Mouse (Mus musculus): ENCODE results near the gene Igsf8. TPM values are rescaled to one million over a fixed set of nuclear protein-coding genes. Genes with fewer than 3 reads are reported as not detected.
"Not testable (repeated sequence)": the region's sequence is repeated elsewhere in the genome, so short reads cannot be mapped to it uniquely, and the experiment has no call there.

The Igsf8 gene
- 10 to 100 TPM; 24.9 to 39.2 TPM for total RNA-seq (2021)
- long read RNA-seq, experiment 1, transcript Igsf8-201 (7 exons, 2,278 nt) = major isoform, 103 of 117 reads
- long read RNA-seq, experiment 1, partial matches to known transcripts = 7 of 117 reads
- long read RNA-seq, experiment 1, other reads (novel, unspliced or antisense) = 7 of 117 reads
- long read RNA-seq, experiment 2, transcript Igsf8-201 (7 exons, 2,278 nt) = major isoform, 23 of 30 reads
- long read RNA-seq, experiment 2, partial matches to known transcripts = 1 of 30 reads
- long read RNA-seq, experiment 2, other reads (novel, unspliced or antisense) = 6 of 30 reads

DNA sequence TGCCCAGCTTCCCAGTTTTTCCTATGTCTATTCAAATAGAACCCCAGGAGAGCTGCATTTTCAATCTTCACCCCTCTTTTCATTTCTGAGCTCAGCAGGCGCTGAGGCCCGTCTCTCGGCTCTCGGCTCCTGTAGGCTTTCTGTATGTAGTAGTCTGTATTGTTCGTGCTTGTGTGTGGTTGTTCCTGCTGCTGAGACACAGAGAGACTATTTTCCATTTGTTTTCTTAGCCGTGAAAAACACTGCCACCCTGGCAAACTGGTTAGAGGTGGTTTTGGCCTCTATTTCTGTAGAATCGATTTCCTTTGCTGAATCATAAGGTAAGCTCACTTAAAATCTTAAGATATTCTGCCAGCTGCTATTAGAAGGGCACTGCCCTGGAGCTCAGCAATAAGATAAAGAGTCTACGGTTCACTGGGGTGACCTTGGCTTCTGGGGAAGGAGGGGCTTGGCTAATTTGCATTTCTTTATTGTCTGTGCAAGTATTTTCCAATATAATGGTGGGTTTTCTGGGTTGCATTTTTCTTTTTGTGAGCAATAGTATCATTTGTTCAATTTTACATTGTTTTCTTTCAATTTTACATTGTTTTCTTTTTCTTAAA lies at the start of gene Igsf8:
Igsf8 (plus strand) TSS at position 165 of the 602 bp plus-strand sequence.
- DNase-seq = no peak

DNA sequence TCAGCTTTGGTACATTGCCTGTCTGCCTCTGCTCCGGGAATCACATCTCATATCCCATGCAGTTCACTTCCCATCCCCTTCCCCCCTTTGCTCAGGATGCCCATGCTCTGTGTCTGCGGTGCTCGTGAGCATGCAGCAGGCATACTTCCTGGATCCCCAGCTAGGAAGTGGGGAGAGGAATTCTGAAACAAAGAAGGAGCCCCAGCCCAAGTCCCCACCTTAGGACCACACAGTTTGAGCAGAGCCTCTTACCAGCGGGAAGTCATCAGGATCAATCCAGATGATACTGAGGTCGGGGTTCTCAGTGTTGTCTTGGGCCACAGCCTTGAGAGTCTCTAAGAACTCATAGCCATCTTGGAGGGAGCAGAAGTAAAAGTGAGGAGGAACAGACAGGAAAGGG lies 48.7 kb upstream of the Igsf8 start:
- no peak for DNase-seq

DNA sequence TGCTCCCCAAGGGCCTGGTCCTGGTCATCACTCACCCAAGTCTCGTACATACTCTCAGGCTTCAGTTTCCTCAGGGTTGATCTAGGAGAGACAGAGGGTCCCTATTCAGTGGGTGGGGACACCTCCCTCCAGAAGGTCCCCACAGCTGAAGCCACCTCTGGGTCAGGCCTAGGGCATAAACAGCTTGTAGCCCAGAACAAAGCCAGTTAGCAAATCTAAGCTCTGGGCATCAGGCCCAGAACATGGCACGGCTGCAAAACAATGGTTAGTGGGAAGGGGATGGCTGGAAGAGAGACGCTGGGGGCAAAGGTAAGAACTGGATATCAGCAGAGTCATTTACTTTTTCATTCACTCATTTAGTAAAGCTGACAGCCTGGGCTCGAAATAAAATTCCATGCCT lies 47.7 kb upstream of the Igsf8 start:
- no peak for DNase-seq

DNA sequence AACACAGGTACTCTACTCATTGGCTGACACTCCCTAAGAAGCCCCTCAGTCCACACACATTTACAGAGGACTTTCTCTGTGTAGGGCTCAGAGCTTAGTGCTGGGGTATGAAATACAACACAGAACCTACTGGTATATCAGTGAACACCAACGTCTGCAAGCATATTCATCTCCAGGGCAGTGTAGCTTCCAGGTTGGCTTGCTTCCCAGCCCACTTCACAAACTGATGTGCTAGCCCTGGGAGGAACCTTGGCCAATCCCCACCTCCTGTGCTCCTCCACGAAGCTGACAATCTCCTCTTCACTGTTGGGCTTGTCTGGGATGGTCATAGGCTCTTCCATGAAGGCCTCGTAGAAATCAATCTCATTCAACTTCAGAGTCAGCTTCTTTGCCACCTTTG lies 46.7 kb upstream of the Igsf8 start:
- DNase-seq = peak in 1 of 2 experiments; percentile 48

DNA sequence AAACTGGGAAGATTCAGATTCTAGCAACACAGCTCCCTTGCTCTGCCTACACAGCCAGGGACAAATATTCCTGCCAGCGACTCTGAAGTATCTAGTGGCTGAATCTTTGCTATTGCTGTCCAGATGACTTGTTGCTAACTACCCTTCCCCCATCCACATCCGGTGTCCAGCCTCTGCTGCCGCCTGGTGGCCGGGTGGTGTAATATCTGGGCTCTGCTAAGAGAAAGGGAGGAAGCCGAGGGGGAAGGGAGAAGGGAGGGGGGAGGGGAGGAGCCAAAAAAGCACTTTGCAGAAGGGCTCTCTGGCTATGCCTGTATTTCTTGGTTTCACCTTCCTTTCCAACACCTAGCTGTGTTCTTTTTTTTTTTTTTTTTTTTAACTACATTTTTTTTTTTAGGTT lies 44.3 kb upstream of the Igsf8 start:
- peak; percentile 94 to 95 for DNase-seq

DNA sequence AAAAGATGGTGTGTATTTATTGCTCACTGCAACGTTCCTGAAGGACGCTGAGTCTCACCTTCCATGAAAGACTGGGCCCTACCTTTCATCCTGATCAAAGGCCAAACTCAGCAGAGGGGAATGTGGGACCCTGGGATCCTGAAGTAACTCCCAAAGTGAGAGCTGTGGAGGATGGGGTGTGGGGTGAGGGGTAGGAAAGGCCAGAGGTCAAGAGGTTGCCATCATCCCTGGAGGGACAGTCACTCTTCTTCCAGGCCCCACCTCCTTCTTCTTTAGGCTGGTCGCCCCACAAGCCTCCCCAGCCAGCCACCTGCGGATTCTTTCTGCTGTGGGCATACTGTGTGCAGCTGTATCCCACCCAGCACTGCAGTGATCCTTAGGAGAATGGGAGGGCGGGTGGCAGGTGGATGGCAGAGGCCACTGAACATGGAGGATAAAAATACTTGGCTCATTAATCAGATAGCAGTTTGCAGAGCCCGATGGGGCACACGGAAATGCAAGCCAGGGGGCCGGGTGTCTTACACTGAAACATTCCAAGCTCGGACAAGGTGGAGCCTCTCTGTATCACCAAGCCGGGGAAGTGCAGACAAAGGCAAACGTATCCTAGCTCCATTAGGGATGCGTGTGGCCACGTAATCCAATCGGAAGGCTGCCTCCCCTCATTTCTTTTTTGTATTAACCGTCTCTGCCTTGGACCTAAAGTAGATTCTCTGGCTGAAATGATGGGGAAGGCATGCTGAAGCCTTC lies 43.1 kb upstream of the Igsf8 start:
- DNase-seq = no peak

DNA sequence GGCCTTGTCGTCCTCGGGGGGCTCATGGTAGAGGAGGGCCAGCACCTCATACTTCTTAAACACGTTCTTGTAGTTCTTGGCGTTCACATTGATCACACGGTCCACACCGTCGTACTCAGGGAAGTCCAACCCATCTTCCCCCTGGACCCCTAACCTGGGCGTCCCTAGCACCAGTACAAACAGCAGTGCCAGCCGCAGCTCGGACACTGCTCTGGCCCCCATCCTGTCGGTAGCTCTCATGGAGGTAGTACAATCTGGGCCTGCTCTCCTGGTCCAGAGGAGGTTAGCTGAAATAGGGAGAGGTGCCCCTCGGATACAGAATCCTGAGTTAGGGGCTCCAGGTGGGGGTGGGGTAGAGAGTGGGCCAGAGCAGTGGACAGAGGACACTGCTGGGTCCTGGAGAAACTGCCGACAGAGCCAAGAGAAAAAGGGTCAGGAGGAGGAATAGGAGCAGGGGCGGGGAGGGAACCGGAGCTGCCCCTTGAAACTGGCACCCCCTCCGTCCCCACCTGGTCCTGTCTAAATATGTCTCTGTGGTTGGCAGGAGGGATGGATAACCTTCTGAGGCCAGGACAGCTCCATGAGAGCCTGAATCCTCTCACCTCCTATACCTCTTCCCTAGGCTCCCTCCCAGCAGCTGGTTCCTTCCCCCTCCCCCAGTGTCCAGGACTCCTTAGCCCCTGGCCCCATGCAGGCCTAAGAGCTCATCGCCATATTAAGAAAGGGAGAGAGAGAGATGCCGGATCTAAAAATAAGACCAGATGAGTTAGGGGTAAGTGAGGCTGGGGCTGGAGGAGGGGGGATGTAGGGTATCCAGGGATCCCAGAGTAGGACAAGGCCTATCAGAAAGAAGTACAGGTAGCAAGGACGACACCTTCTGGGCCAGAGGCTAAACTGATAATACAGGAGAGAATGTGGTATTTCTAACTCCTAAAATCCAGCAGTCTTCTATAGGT lies 41.7 kb upstream of the Igsf8 start, which contains the start of gene Casq1:
Casq1 (minus strand) TSS at position 418 of the 956 bp plus-strand sequence.
- DNase-seq = no peak

DNA sequence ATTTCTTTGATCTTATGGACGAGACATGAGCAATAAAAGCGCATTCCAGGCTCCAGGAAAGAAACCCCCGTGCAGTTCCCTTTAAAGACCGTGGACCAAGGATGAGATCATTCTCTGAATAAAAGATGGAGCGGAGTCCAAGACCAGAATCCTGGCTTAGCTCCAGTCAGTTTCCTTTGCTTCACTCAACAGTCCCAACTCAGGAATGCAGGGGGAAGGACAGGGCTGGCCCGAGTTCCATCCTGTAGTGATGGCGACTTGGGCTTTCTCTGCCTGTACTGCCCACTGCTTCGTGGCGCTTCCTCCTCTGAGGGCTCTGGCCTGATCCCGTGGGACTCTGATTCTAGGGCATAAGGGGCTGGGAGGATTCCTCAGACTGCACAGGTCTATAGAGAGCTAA lies 41.0 kb upstream of the Igsf8 start:
- DNase-seq = peak; percentile 50 to 73

DNA sequence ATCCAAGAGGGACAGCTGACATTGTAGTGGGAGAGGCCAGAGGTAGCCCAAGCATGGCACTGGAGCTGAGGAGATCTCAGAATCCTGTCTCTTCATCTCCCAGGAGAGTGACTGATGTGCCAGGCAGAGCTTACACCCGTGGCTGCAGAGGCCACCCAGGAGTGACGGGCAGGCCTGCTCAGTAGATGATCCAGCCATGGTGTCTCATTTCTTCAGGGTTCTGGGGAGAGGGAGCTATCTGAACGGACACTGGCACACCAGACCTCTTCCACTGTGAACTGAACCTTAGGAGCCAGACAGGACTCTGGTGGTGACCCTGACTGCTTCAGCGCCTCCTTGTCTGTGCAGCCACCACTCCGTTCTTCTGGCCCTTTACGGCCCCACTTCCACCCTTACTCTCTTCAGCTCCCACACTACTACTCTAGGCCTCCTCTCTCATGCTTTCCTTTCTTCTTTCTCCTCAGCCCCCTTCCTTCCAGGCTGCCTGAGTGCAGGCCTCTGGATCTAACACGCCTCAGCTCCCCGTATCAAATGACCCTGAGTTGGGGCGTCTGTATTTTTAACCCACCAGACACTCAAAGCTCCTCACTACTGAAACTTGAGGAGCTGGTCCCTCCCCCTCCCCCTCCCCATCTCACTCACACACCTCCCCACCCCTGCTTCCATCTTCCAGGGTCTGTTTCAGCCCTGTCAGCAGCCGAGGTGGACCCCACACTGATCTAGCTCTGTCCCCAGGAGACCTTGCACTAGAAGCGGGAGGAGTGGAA lies 40.0 kb upstream of the Igsf8 start:
- DNase-seq = no peak

DNA sequence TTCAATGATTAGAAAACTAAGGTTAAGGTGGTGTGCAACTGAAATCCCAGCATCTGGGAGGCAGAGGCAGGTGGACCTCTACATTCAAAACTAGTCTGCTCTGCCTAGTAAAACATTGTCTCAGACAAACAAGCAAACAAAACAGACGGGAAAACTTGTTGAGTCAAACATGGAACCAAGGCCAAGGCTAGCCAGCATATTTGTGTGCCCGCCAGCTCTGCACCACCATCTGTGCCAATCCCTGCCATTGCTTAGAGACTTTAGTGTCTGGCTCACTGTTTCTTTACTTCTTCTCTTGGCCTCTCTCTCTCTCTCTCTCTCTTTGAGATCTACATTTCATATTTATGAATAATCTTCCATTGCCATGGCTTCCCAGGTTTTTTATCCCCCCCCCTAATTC lies 33.2 kb upstream of the Igsf8 start:
- DNase-seq = peak; percentile 65 to 73

DNA sequence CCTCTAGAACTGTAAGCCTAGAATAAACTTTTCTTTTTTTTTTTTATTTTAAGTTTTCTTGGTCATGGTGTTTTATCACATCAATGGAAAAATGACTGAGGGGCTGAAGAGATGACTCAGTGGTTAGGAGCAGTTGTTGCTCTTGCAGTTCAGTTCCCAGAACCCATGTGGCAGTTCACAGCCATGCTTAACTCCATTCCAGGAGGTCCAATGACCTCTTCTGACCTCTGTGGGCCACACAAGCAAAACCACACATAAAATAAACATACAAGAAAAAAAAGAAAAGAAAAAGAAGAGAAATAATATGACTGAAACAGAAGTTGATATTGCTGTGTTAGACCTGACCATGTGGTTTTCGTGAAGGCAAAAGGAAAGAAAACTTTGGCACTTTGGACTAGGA lies 32.2 kb upstream of the Igsf8 start:
- DNase-seq = no peak

DNA sequence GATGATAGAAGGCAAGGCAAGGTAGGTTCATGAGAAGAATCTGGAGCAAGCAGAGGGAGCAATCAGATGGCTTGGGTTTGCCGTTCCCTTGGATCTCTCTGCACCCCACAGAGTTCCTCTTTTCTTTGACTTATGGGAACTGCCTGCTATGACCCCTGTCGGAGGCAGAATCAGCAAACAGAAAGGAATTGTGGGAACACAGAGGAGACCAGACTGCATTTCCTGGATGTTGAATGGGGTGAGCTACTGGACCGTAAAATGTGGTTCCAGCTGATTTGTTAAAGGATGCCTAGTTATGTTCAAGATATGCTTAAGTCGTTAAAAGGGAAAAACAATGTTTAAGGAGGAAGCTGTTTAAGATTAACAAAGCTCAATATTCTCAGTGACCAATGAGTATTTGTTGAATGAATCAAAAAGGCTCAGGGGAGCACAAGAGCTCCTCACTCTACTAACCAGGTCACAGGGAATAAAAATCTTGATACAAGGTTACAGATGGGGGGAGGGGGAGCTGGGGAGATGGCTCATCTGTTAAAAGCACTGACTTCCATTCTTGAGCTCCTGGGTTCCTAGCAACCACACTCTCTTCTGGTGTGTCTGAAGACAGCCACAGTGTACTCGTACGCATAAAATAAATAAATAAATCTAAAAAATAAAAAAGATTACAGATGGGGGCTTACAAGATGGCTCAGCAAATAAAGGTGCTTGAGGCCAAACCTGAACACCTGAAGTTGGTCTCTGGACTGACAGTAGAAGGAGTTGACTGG lies 20.3 kb upstream of the Igsf8 start:
- no peak for DNase-seq

DNA sequence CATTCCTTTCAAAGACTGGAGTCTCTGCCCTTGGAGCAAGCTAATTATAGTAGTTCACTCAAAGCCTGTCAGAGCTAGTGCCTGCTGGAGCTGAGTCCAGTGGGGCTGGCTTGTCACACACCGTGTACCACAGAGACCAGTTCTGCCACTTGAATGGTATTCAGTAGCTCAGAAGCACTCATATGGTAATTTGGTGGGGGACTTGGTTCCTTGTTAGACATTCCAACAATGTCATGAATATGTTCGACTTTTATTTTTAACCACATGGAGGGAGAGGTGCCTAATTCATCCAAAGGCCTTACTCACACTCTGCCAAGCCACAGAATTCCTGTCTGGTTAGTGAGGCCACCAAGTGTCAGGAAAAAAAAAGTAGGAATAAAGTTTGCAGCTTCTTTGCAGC lies 19.0 kb upstream of the Igsf8 start:
- DNase-seq = no peak

DNA sequence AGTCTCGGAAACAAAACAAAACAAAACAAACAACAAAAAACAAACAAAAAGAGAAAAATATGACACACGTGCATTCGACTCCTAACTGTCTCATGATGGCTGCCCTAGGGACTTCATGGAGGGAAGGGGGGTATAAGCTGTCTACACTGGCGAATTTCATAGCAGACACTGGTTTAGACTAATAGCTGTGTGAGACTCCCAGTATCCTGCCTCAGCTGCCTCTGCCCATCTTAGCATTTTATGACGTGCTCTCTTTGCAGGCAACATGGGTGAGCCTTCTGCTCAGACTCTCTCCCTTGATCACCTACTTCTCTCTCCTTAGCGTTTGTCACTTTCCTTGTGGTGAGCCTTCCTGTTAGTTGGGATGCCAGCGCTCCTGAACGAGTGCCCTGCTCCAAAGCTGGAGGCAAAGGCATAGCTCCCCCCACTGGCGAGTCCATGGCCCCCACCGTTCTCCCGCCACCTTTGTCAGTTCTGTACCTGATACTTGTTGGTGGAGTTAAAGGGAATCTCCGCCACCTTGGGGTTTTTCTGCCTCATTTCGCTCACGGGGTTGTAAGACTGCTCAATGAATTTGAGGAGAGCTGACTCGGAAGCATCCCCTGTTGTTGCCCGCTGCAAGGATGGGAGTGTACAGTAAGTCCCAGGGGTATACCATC lies 17.8 kb upstream of the Igsf8 start:
- peak; percentile 30 to 53 for DNase-seq

DNA sequence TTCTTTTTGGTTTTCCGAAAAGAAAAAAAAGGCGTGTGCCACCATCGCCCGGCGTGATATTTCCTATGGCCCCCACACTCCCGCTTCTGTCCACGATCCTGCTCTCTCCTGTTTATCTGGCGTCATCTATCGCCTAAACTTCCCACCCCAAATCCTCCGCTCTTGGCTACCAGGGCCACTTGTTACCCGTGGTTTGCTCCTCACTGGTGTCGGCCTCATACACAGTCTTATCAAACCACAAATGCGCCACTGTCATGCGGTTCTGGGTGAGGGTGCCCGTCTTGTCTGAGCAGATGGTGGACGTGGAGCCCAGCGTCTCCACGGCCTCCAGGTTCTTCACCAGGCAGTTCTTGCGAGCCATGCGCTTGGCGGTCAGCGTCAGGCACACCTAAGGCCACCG lies 16.8 kb upstream of the Igsf8 start:
- not testable (repeated sequence) for DNase-seq

DNA sequence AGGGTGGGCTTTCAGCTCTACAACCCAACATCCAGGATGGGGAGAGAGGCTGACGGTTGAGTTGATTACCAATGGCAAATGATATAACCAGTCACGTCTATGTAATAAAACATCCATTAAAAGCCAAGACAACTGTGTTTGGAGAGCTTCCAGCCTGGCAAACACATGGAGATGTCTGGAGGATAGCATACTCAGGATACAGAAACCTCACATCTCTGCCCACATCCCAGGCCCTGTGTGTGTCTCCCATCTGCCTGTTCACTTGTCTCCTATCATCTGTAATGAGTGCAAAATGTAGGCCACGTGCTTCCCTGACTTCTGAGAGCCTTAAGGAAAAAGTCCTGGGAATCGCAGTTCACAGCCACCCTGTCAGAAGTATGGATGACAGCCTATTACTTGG lies 14.2 kb upstream of the Igsf8 start:
- no peak for DNase-seq

DNA sequence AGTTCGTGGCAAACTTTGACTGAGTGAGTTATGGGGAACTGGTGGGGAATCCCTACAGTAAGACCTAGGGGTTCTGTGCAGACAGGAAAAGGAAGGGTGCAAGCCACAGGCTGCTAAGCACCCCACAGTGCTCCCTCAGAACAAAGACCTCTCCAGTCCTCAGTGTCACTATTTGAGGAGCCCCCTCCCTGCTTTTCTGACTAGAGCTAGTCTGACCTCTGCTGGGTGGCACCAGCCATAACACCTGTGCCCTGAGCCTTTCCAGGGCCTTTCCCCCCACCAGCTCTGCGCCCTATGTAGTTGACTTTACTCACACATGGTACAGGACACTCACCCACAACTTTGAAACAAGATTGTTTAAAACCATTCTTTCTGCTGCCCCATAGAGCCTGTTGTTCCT lies 13.8 kb upstream of the Igsf8 start:
- DNase-seq = peak; percentile 29 to 36

DNA sequence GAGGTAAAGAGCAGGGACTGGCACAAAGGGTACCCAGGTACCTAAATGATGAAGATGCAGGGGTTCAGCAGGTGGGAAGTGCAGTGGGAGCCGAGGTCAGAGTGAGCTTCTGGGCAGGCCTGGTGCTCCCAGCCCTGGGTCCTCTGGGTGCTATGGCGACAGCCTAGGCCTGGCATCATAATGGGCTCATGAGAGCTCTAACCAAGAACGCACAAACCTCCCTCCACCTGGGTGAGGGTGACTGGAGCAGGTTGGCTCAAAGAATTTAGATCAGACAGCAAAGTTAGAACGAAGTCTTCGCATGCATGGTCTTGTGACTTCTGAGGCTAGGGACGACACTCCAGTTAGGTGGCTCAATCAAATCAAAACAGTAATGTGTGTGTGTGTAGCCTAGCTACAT lies 3.1 kb upstream of the Igsf8 start, which contains the start of gene Atp1a4:
Atp1a4 (minus strand) TSS at position 101 of the 400 bp plus-strand sequence.
- DNase-seq = no peak

DNA sequence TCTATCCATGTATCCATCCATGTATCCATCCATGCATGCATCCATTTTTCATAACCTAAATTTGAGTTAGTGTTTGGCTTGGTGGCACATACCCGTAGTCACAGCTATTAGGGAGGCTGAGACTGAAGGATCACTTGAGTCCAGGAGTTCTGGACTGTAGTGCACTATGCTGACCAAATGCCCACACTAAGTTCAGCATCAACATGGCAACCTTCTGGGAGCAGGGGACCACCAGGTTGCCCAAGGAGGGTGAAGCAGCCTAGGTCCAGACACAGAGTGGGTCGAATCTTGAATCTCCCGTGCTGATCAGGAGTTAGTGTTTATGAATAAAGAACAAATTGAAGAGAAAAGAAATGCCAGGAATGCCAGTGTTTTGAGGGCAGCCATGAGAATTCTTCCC lies 9.8 kb downstream of the Igsf8 start:
- DNase-seq = no peak

DNA sequence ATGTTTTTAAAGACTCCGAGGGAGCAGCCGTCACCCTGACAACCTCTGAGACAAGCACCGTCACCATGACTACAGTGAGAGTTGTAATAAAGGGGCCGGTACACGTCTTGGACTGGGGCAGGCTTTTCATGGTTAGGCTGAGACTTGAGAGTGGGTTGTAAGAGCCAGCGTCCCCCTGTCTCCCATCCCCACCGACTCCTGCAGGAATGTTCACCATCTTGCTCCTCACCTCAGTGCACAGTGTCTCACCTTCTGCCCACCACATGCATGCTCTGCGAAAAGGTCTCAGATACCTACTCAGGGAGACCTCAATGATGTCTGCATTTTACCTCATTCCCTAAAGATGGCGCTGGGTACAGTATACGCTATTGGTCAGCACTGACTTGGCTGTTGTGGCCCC lies 10.3 kb downstream of the Igsf8 start:
- DNase-seq = no peak

Measured in adrenal gland, postnatal 36 days (tissue).